Mouse (Mus musculus) G1E (cell line): ENCODE data around the gene Samhd1.

Experiments used
- CTCF ChIP-seq: IDR thresholded peaks from 2 replicates; pipeline ENCODE4 v1.5.1; 2012; ENCODE audit warnings: low read depth, low read length, inconsistent platforms, mixed read lengths
- GATA1 ChIP-seq: IDR thresholded peaks from 2 replicates; pipeline ENCODE4 v1.6.1; 2012; ENCODE audit warnings: borderline replicate concordance, low read length, inconsistent platforms, mixed read lengths
- POLR2AphosphoS5 ChIP-seq: IDR thresholded peaks from 2 replicates; pipeline ENCODE4 v1.6.1; 2012; ENCODE audit warnings: low read depth, low read length, inconsistent platforms; ENCODE audit not compliant: insufficient replicate concordance

GRCm38 (mm10) chr2:157119075-157119474, 16.0 kb downstream of the Samhd1 start:
- no peak for TF ChIP-seq GATA1
- TF ChIP-seq CTCF: no peak
- no peak for TF ChIP-seq POLR2AphosphoS5
